In the genomic region with DNA sequence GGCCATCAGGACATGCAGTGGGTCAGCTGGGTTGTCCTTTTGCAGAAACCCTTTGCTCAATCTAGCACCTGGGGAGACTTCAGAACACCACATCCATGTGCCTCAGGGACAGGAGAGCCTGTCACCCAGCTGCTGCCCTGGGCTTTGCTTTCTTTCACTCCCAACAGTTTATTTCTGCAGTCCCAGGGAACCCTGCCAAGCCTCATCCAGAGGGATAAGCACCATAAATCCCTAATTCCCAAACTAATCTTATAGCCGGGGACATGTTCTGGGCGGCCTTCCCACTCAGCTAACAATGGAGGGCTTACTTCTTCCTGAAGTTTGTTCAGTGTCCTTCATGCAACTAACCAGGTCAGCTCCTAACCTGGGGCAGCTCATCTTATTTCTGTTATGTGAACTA, we compare ENCODE assay signal across 14 mouse cellular contexts.
DNase-seq lines count a peak whose midpoint lies in the region; ATAC-seq lines count a peak whose summit lies in the region.
"Had no signal": no experiment of that assay in that cellular context is flagged by ENCODE, and none has a peak within 500 bp of the region (broad histone marks: within the 10 kb centered on the region; RNA-seq: fewer than 3 reads in every experiment).

No protein-coding gene starts in this region.

- no peak for DNase-seq in heart, postnatal 25 days (ENCODE audit: low spot score)
- peak; percentile 63 for DNase-seq in kidney, postnatal 14 days
- no peak for DNase-seq in kidney, adult 11 months
- peak; percentile 60 for DNase-seq in retina, postnatal 1 day
- no peak for DNase-seq in retina, embryonic 14.5 days (ENCODE audit: low spot score)
- DNase-seq in layer of hippocampus, postnatal 10 days (ENCODE audit: low spot score in 2 of 2), result no peak
- DNase-seq: adrenal gland, adult 2 months had no signal

- 0 out of 2 replicates have a peak, but pooled peaks cover 2% of the 10 kb centered on the region for H3K27me3 ChIP-seq in heart, embryonic 15.5 days
- no peaks in the 10 kb centered on the region for H3K27me3 ChIP-seq in stomach, embryonic 14.5 days (ENCODE audit: control insufficient read depth, insufficient read depth, low read length)
- H3K27me3 ChIP-seq: midbrain, embryonic 13.5 days; neural tube, embryonic 13.5 days; Patski had no signal

- no peaks in the 10 kb centered on the region for H3K9me3 ChIP-seq in heart, embryonic 15.5 days (replicated peaks)
- no peaks in the 10 kb centered on the region for H3K9me3 ChIP-seq in stomach, embryonic 14.5 days (ENCODE audit: control insufficient read depth, low read depth, low read length)
- H3K9me3 ChIP-seq: midbrain, embryonic 13.5 days; neural tube, embryonic 13.5 days had no signal

- peaks cover 17% of the 10 kb centered on the region for H3K4me1 ChIP-seq in heart, embryonic 15.5 days (replicated peaks)
- H3K4me1 ChIP-seq in stomach, embryonic 14.5 days (ENCODE audit: control insufficient read depth, insufficient read depth, low read length), result peaks cover 18% of the 10 kb centered on the region

- peak overlapping the region; percentile 55 for H3K27ac ChIP-seq in heart, embryonic 15.5 days
- H3K27ac ChIP-seq in stomach, embryonic 14.5 days (ENCODE audit: low read length), result peak overlapping the region; percentile 83; the same call in 1 of the 2 replicates
- H3K27ac ChIP-seq: layer of hippocampus, adult 2 months; liver, embryonic 14.5 days; midbrain, embryonic 13.5 days; neural tube, embryonic 13.5 days had no signal

- no peaks in the 10 kb centered on the region for H3K36me3 ChIP-seq in heart, embryonic 15.5 days
- no peaks in the 10 kb centered on the region for H3K36me3 ChIP-seq in stomach, embryonic 14.5 days (ENCODE audit: control insufficient read depth, insufficient read depth, low read length)
- H3K36me3 ChIP-seq: midbrain, embryonic 13.5 days; neural tube, embryonic 13.5 days had no signal

- no peak overlapping the region for H3K4me2 ChIP-seq in heart, embryonic 15.5 days
- no peak overlapping the region for H3K4me2 ChIP-seq in stomach, embryonic 14.5 days (replicated peaks; ENCODE audit: low read depth, low read length)
- H3K4me2 ChIP-seq: midbrain, embryonic 13.5 days; neural tube, embryonic 13.5 days had no signal

- no peak overlapping the region for H3K9ac ChIP-seq in heart, embryonic 15.5 days
- H3K9ac ChIP-seq in stomach, embryonic 14.5 days (replicated peaks; ENCODE audit: low read depth, low read length), result no peak overlapping the region
- H3K9ac ChIP-seq: liver, embryonic 14.5 days; midbrain, embryonic 13.5 days; neural tube, embryonic 13.5 days had no signal

- no peak overlapping the region for H3K4me3 ChIP-seq in heart, embryonic 15.5 days
- H3K4me3 ChIP-seq in stomach, embryonic 14.5 days (ENCODE audit: low read depth, low read length), result no peak overlapping the region
- H3K4me3 ChIP-seq: layer of hippocampus, adult 2 months; midbrain, embryonic 13.5 days; neural tube, embryonic 13.5 days had no signal

- WGBS in heart, embryonic 15.5 days, result 45% methylated on average over 2 of the region's 2 CpGs
- 35% methylated on average over 2 of the region's 2 CpGs for WGBS in stomach, embryonic 14.5 days

- peak; percentile 51; the same call in 1 of the 2 replicates for ATAC-seq in heart, embryonic 15.5 days (replicated peaks; ENCODE audit: insufficient number of reproducible peaks, insufficient read depth, low FRiP score, low read depth)
- ATAC-seq in stomach, embryonic 14.5 days (ENCODE audit: insufficient number of reproducible peaks, insufficient read depth, low FRiP score, low read depth), result peak; percentile 61; the same call in 1 of the 2 replicates
- ATAC-seq: midbrain, embryonic 13.5 days; Patski had no signal

- intact Hi-C loops in heart, postnatal 25 days (cut with DNase I), result no loop called here

Comparison
In these comparisons a context has a peak if more than half of its experiments do, and no peak if none do; other contexts are left out.
1. DNase-seq: peak in kidney, postnatal 14 days (single experiment) and retina, postnatal 1 day (single experiment); none in heart, postnatal 25 days (single experiment), kidney, adult 11 months (single experiment), retina, embryonic 14.5 days (single experiment) and layer of hippocampus, postnatal 10 days (0 of 2).